Mouse (Mus musculus): ENCODE results near the gene Trim9. TPM values are rescaled to one million over a fixed set of nuclear protein-coding genes. Genes with fewer than 3 reads are reported as not detected.

Gene Trim9
- total and polyA plus RNA-seq, 3 experiments: not detected

GRCm38 (mm10) chr12:70234938-70235484 lies 112.4 kb downstream of the Trim9 start:
- no peak overlapping the region for H3K27ac ChIP-seq (ENCODE audit: control insufficient read depth, low read depth, low read length)
- H3K9ac ChIP-seq (ENCODE audit: control insufficient read depth, low read depth, low read length, poor library complexity, severe bottlenecking): peak overlapping the region; percentile 69
- TF ChIP-seq TBP (IDR thresholded peaks at IDR 0.05; ENCODE audit: low read depth, low read length): no peak
- TF ChIP-seq GATA1 (IDR thresholded peaks at IDR 0.05; ENCODE audit: low read depth, low read length): no peak
- peak; percentile 76 to 85 (median 83) for TF ChIP-seq CTCF (IDR thresholded peaks at IDR 0.05 in 2 of 3, conservative IDR thresholded peaks at IDR 0.05 in 1 of 3; ENCODE audit: control insufficient read depth in 1 of 3, insufficient read depth in 1 of 3, low read depth in 2 of 3, low read length in 3 of 3, poor library complexity in 1 of 3, severe bottlenecking in 1 of 3)
- TF ChIP-seq MYB (IDR thresholded peaks at IDR 0.05; ENCODE audit: low read depth, low read length): no peak
- TF ChIP-seq POLR2A (IDR thresholded peaks at IDR 0.05; ENCODE audit: control insufficient read depth in 1 of 2, insufficient read depth in 1 of 2, low read depth in 1 of 2, low read length in 2 of 2, poor library complexity in 1 of 2): no peak
- TF ChIP-seq MAX (IDR thresholded peaks at IDR 0.05; ENCODE audit: low read length): 0 out of 2 replicates have a peak, but pooled peaks have one; percentile 26
- TF ChIP-seq JUND (IDR thresholded peaks at IDR 0.05; ENCODE audit: low read depth, low read length): no peak
- no peak for TF ChIP-seq BHLHE40 (IDR thresholded peaks at IDR 0.05; ENCODE audit: borderline replicate concordance, low read depth, low read length)
- TF ChIP-seq MEF2A (IDR thresholded peaks at IDR 0.05; ENCODE audit: extremely low read depth, insufficient replicate concordance, low read depth, low read length, poor library complexity, severe bottlenecking): no peak
- TF ChIP-seq POLR2AphosphoS2 (IDR thresholded peaks at IDR 0.05; ENCODE audit: low read length): no peak
- TF ChIP-seq NELFE (IDR thresholded peaks at IDR 0.05; ENCODE audit: low read depth, low read length): no peak; the same call in 1 of the 2 replicates
- no peak for TF ChIP-seq CHD2 (IDR thresholded peaks at IDR 0.05; ENCODE audit: low read length)
- no peak for TF ChIP-seq GABPA (IDR thresholded peaks at IDR 0.05; ENCODE audit: low read depth, low read length)
- TF ChIP-seq HCFC1 (IDR thresholded peaks at IDR 0.05; ENCODE audit: low read depth, low read length): no peak
- no peak for TF ChIP-seq ETS1 (IDR thresholded peaks at IDR 0.05; ENCODE audit: low read depth, low read length)
- TF ChIP-seq ZMIZ1 (IDR thresholded peaks at IDR 0.05; ENCODE audit: low read depth, low read length): no peak
- peak; percentile 70 for TF ChIP-seq ZC3H11A (IDR thresholded peaks at IDR 0.05; ENCODE audit: low read depth, low read length)
- TF ChIP-seq MXI1 (IDR thresholded peaks at IDR 0.05; ENCODE audit: low read depth, low read length): no peak
- TF ChIP-seq SIN3A (IDR thresholded peaks at IDR 0.05; ENCODE audit: low read length): no peak
- no peak for TF ChIP-seq ZKSCAN1 (IDR thresholded peaks at IDR 0.05; ENCODE audit: low read depth, low read length)
- TF ChIP-seq TCF12 (IDR thresholded peaks at IDR 0.05; ENCODE audit: low read depth, low read length): no peak
- TF ChIP-seq EP300 (IDR thresholded peaks at IDR 0.05; ENCODE audit: low read depth in 1 of 2, low read length in 2 of 2): 0 out of 4 replicates have a peak, but pooled peaks of 1 of the 2 experiments have one; percentile 11
- TF ChIP-seq USF2 (IDR thresholded peaks at IDR 0.05; ENCODE audit: borderline replicate concordance in 1 of 2, insufficient read depth in 1 of 2, low read depth in 1 of 2, low read length in 2 of 2): no peak
- no peak for TF ChIP-seq KAT2A (conservative IDR thresholded peaks at IDR 0.05; ENCODE audit: low read depth, low read length)
- no peak for TF ChIP-seq RCOR1 (IDR thresholded peaks at IDR 0.05; ENCODE audit: low read depth, low read length)
- TF ChIP-seq RAD21 (IDR thresholded peaks at IDR 0.05; ENCODE audit: low read depth, low read length): peak; percentile 81
- TF ChIP-seq TAL1 (IDR thresholded peaks at IDR 0.05; ENCODE audit: low read length): no peak
- TF ChIP-seq POLR2AphosphoS5 (IDR thresholded peaks at IDR 0.05; ENCODE audit: borderline replicate concordance, low read depth, low read length): no peak
- TF ChIP-seq E2F4 (IDR thresholded peaks at IDR 0.05; ENCODE audit: borderline replicate concordance, low read depth, low read length): no peak
- TF ChIP-seq MAZ (IDR thresholded peaks at IDR 0.05; ENCODE audit: low read depth, low read length): 0 out of 2 replicates have a peak, but pooled peaks have one; percentile 42
- TF ChIP-seq ELF1 (IDR thresholded peaks at IDR 0.05; ENCODE audit: low read depth, low read length): no peak
- 0 out of 2 replicates have a peak, but pooled peaks have one; percentile 19 for TF ChIP-seq ZNF384 (IDR thresholded peaks at IDR 0.05; ENCODE audit: low read depth, low read length)
- no peak for TF ChIP-seq CHD1 (IDR thresholded peaks at IDR 0.05; ENCODE audit: low read depth, low read length)
- no peak for TF ChIP-seq UBTF (IDR thresholded peaks at IDR 0.05; ENCODE audit: borderline replicate concordance, insufficient read depth, low read depth, low read length)
- no peak for TF ChIP-seq USF1 (IDR thresholded peaks at IDR 0.05; ENCODE audit: low read depth, low read length)
- no peak for TF ChIP-seq MAFK (IDR thresholded peaks at IDR 0.05; ENCODE audit: borderline replicate concordance, low read depth, low read length)
- TF ChIP-seq MYC (IDR thresholded peaks at IDR 0.05; ENCODE audit: low read depth, low read length): 0 out of 2 replicates have a peak, but pooled peaks have one; percentile 43

More at GRCm38 (mm10) chr12:70234938-70235484, 112.4 kb downstream of the Trim9 start:
- Histone ChIP-seq H3K36me3 (ENCODE audit: control insufficient read depth in 1 of 2, insufficient read depth in 2 of 2, low read length in 2 of 2) (peaks cover 0 to 27% of the 10 kb centered on the region in 2 experiments; a peak in 2 of 4 replicates), H3K4me3 (ENCODE audit: control insufficient read depth in 1 of 2, insufficient read depth in 1 of 2, low read depth in 2 of 2, low read length in 2 of 2) (peak overlapping the region; percentile 75 to 90), H3K4me1 (ENCODE audit: control insufficient read depth in 1 of 2, insufficient read depth in 2 of 2, low read length in 2 of 2) (peaks cover 9 to 29% of the 10 kb centered on the region in 2 experiments; a peak in 3 of 4 replicates), H3K79me2 (ENCODE audit: control insufficient read depth, insufficient read depth, low read length, poor library complexity) (no peaks in the 10 kb centered on the region), H3K27me3 (ENCODE audit: control insufficient read depth in 1 of 2, insufficient read depth in 2 of 2, low read length in 2 of 2) (no peaks in the 10 kb centered on the region), H3K9me3 (replicated peaks; ENCODE audit: insufficient read depth, low read length) (no peaks in the 10 kb centered on the region)
- DNase-seq (ENCODE audit: low read depth, low spot score): peak; percentile 84
